Mouse (Mus musculus) olfactory bulb, adult 2 months (tissue): ENCODE measurements around the gene Tomm20l.

Experiments
- CTCF ChIP-seq: fragments of 200-500 bp; IDR thresholded peaks from 2 replicates; pipeline ENCODE4 v1.5.1; 2012; ENCODE audit warnings: low read depth, mild to moderate bottlenecking, low read length, moderate library complexity; ENCODE audit not compliant: insufficient read depth
- POLR2A ChIP-seq: fragments of 200-500 bp; IDR thresholded peaks from 2 replicates; pipeline ENCODE4 v1.6.1; 2012; ENCODE audit warnings: mild to moderate bottlenecking, low read depth, low read length, moderate library complexity; ENCODE audit not compliant: insufficient read depth

- TF ChIP-seq POLR2A: no peak
- no peak for TF ChIP-seq CTCF
Measured at GRCm38 (mm10) chr12:71137686-71138085, 26.5 kb downstream of the Tomm20l start.
